Mouse (Mus musculus) gastrocnemius, adult 2 months (tissue): ENCODE results near the gene Pdzd2. TPM values are rescaled to one million over a fixed set of nuclear protein-coding genes. Genes with fewer than 3 reads are reported as not detected.

Experiments used
- DNase-seq: peaks from one replicate; pipeline ENCODE4 v3.0.0; 2022
- H3K27ac ChIP-seq: fragments of 200-600 bp; 2 replicates; pipeline ENCODE4 v1.8.1; 2022; ENCODE audit warnings: mild to moderate bottlenecking
- H3K4me3 ChIP-seq: fragments of 200-600 bp; 2 replicates; pipeline ENCODE4 v1.8.1; 2022; ENCODE audit warnings: mild to moderate bottlenecking, moderate library complexity
- CTCF ChIP-seq: fragments of 200-600 bp; IDR thresholded peaks from 2 replicates; pipeline ENCODE4 v1.8.1; 2022; ENCODE audit warnings: antibody characterized with exemption, mild to moderate bottlenecking, moderate library complexity
- intact Hi-C: fragments of 180-260 bp; cut with DNase I; formaldehyde crosslinking; loops from one replicate; pipeline ENCODE4 v1.15.1; 2025
- total RNA-seq, 2 experiments: library from RNA; stranded (reverse); gene quantifications; 2 replicates each; pipeline ENCODE4 v1.2.3; 2021

Gene Pdzd2
- total RNA-seq, 2 experiments from 2014 or later, result 17.0 to 23.8 TPM

DNA sequence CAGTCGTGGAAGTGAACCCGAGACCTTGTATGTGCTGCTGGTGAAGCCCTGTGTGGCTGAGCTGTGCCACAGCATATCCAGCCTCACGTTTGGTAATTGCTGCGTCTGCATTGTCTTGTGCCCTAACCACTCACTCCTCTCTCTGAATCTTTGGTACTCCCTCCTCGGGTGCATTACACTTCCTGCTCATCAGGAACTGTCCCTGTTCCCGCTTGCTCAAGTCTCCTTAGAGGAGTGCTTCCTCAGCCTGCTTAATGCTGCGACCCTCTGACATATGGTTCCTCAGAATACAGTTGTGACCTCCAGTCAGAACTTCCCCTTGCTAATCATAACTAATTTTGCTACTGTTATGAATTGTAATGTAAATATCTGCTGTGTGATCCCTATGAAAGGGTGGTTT lies 383.8 kb downstream of the Pdzd2 start:
- DNase-seq, result no peak
- no peak for TF ChIP-seq CTCF
- H3K27ac ChIP-seq, result no peak overlapping the region
- intact Hi-C loops, result no loop called here
- H3K4me3 ChIP-seq, result no peak overlapping the region

DNA sequence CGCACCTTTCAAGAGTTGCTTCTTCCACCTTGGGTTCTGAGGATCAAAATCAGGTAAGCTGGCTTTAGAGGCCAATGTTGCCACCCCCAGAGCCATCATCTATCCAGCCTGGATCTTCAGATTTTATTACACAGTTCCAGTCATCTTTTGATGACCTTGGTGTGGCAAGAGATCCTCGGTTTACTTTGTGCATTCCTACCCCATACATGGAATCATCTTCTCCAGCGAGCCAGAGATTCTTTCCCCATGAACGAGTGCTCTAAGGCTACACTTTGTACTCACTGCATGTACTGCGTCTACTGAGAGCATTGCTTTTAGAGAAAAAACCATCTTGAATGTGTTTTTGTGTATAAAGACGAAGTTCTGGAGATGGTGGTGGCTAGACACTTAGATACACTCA lies 384.5 kb downstream of the Pdzd2 start:
- DNase-seq, result no peak
- intact Hi-C loops, result no loop called here
- Histone ChIP-seq H3K4me3 (no peak overlapping the region), H3K27ac (no peak overlapping the region)
- no peak for TF ChIP-seq CTCF

DNA sequence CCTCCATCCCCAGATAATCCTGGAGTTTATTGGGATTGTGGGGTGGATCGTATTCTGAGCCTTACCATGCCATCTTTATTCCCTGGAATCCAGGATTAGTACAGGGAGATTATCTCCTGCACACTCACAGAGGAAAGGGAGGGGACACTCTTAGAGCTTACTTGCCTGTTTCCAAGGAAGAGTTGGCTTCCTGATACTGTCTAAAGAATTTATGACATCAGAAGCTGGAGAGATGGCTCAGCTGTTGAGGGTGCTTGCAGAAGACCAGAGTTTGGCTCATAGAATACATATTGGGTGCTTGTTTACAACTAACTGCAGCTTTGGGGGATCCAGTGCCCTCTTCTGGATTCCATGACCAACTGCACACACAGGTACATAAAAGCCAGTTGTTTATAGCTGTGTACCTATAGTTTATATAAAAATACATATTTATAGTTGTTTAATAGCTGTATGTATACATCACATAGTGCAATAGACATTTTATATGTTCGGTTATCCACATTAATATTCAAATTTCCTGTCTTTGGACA lies 385.4 kb downstream of the Pdzd2 start:
- intact Hi-C loops, result no loop called here
- H3K27ac ChIP-seq, result no peak overlapping the region
- TF ChIP-seq CTCF, result peak; percentile 20; the same call in 1 of the 2 replicates
- DNase-seq, result no peak
- H3K4me3 ChIP-seq, result no peak overlapping the region

DNA sequence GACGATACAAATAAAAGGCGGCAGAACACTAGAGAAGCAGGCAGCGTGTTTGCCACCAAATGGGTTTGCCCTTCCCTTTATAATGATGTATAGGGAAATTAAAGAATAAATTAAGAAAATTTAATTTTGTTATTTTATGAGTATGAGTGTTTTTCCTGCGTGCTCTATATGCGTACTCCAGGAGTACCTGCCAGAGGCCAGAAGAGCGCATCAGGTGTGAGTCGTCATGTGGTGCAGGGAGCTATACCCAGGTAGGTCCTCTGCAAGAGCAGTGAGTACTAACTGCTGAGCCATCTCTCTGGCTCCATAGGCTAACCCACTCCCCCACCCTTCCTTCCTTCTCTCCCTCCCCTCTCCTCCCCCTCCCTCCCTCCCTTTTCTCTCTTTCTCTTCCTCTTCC lies 388.3 kb downstream of the Pdzd2 start:
- intact Hi-C loops, result no loop called here
- H3K27ac ChIP-seq, result no peak overlapping the region
- no peak overlapping the region for H3K4me3 ChIP-seq
- DNase-seq, result no peak
- no peak for TF ChIP-seq CTCF

DNA sequence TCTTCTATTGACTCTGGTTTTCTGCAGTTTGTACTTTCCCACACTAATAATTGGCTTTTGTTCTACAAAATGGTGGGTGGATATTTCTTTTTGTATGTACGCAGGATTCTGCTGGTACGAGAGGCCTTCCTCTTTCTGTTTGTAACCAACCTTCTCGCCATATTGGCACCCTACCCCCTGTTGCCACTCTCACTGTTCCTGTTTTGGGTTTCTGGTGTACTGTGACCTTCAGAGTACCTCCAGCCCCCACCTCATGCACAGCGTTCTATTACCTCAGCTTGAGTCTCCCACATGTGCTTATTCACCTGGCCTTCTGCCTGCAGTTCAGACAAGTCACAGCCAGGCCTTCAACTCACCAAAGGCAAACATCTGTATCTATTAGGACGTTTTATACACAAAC lies 389.9 kb downstream of the Pdzd2 start:
- no peak for DNase-seq
- intact Hi-C loops, result no loop called here
- no peak overlapping the region for H3K4me3 ChIP-seq
- no peak for TF ChIP-seq CTCF
- no peak overlapping the region for H3K27ac ChIP-seq

DNA sequence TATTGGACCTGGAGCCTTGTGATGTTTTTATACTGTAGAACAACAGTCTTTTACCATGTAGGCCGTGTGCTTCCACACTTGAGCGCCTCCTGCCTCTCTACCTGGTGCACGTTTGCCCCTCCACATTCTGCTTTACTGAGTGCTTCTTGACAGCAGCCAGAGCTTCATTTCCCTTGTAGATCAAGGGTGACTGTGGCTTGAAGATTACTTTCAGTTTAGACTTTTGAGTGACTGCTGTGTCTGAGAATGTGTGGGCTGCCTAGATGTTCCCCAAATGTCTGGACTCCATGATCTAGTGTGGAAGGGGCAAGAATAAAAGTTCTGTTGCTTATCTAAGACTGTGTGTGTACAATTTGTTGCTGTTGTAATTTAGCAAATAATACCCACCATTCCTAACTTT lies 390.8 kb downstream of the Pdzd2 start:
- no peak for TF ChIP-seq CTCF
- intact Hi-C loops, result no loop called here
- Histone ChIP-seq H3K4me3 (no peak overlapping the region), H3K27ac (no peak overlapping the region)
- no peak for DNase-seq

DNA sequence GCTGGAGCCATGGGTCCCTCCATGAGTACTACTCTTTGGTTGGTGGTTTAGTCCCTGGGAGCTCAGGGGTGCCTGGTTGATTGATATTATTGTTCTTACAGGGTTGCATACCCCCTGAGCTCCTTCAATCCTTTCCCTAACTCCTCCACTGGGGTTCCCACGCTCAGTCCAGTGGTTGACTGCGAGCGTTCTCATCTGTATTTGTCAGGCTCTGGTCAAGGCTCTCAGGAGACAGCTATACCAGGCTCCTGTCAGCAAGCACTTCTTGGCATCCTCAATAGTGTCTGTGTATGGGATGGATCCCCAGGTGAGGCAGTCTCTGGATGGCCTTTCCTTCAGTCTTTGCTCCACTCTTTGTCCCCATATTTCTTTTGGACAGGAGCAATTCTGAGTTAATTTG lies 392.8 kb downstream of the Pdzd2 start:
- no peak for TF ChIP-seq CTCF
- intact Hi-C loops, result no loop called here
- H3K4me3 ChIP-seq, result no peak overlapping the region
- no peak for DNase-seq
- no peak overlapping the region for H3K27ac ChIP-seq

DNA sequence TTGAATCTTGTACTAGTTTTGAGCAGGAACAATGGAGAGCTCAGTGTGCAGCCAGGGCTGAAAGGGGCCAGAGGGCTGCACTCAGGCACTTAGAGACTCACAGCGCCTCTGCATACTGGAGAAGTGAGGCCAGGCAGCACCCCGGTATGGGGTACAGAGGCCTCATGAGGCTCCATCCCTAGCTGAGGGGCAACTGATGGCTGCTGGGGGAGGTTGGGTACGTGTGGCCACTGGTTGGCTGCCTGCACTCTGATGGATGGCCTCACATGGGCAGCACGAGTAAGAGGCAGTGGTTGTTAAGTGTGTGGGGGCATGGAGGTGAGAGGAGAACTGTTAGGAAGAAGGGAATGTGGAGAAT lies 398.3 kb downstream of the Pdzd2 start:
- intact Hi-C loops, result no loop called here
- H3K4me3 ChIP-seq, result no peak overlapping the region
- peak overlapping the region; percentile 50 for H3K27ac ChIP-seq
- no peak for DNase-seq
- no peak for TF ChIP-seq CTCF

DNA sequence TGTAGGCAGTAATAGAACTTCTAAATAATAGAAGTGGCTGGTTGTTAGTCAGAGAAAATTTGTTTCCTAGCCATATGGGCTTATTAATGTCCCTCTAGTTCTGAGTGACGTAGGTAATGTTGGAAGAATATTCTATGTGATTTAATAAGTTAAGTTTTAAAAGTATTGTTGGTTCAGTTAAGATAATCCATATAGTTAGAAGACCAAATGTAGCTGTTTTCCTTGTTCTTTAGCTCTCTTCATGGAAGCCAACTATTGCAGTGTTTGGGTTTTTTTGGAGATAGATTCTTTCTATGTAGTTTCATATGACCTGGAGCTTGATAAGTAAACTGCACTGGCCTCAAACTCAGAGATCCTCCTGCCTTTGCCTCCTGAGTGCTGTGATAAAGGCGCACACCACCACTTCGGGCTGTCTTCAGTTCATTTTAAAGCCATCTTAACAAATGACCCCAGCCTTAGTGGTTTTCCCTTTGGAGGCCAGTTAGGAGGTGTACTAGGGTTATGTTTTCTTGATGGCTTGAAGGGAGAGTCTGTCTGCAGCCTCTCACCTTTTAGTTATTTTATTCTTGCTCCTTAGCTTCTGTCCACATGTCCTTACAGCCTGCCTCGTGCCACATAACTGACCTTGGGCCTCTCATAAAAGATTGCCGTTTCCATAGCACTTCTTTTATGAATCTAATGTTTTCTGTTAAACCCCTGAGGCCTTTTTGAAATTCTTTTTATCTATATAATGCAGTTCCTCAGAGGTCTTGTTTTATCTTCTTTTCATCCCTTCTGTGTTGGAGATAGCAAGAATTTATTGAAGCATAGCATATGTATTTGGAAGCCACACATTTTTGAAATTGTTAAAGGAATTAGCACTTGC lies 399.0 kb downstream of the Pdzd2 start:
- H3K27ac ChIP-seq, result peak overlapping the region; percentile 50; the same call in 1 of the 2 replicates
- no peak overlapping the region for H3K4me3 ChIP-seq

DNA sequence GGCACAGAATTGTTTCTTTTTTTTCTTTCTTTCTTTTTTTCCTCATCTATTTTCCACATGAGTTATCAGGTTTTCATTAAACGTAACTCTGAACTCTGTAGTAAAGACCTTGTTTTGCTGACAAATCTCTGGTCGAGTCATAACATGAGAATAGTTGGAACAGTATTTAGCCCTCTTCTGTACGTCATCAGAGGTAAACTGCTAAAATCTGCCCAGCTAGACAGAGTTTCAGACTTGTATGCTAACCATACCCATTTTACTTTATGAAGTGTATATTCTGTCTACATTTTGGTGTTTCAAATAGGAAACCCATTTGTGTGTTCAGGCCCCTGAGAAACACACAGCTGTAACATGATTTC lies 402.0 kb downstream of the Pdzd2 start:
- no peak for TF ChIP-seq CTCF
- H3K4me3 ChIP-seq, result no peak overlapping the region
- no peak overlapping the region for H3K27ac ChIP-seq
- intact Hi-C loops, result no loop called here
- no peak for DNase-seq

More for the DNA sequence above, 399.0 kb downstream of the Pdzd2 start:
- TF ChIP-seq CTCF, result no peak
- no peak for DNase-seq
- intact Hi-C loops, result no loop called here

DNA sequence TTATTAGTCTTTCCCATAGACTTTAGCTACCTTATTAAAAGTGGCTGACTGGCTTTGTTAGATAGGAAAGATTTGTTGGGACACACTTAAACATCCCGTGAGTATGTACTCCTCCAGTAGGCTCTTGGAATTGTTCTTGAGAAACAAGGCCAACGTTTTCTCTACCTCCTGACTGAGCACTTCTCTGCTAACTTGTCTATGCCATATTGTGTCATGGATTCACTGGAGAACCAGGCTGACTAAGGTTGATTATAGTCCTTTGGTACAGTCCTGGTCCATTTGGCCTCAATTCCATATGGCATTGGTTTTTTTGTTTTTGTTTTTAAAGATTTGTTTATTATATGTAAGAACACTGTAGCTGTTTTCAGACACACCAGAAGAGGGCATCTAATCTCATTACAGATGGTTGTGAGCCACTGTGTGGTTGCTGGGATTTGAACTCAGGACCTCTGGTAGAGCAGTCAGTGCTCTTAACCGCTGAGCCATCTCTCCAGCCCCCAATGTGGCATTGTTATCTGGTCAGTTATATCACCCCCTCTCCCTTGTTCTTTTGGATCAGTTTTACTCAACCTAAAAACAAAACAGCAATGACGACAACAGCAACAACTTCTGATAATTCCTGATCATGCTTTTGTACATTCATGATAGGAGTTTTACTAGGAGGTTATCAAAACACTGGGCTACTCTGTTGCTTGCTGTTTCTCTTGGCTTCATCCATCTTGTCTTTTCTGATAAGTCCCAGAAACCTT lies 402.5 kb downstream of the Pdzd2 start:
- H3K27ac ChIP-seq, result no peak overlapping the region
- H3K4me3 ChIP-seq, result no peak overlapping the region
- no peak for TF ChIP-seq CTCF
- no peak for DNase-seq
- intact Hi-C loops, result no loop called here

DNA sequence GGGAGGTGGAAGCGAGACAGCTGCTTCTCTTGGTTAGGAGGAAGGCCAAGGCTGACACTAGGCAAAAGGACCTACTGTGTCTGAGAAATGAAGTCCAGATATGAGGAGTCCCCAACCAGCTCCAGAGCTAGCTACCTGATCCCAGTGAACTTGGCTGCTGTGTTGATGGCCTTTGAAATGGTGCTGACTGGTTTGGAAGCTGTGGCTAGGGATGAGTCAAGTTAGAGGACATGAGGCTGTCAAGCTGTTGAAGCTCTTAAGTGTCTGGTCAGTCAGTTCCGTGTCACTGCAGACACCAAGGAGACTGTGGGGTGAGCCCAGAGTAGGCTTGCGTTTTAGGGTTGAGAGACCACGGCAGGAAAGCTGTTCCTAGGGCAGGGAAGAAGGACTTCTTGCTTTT lies 405.3 kb downstream of the Pdzd2 start:
- Histone ChIP-seq H3K4me3 (no peak overlapping the region), H3K27ac (peak overlapping the region; percentile 78)
- peak; percentile 49 for DNase-seq
- no peak for TF ChIP-seq CTCF
- intact Hi-C loops, result no loop called here

DNA sequence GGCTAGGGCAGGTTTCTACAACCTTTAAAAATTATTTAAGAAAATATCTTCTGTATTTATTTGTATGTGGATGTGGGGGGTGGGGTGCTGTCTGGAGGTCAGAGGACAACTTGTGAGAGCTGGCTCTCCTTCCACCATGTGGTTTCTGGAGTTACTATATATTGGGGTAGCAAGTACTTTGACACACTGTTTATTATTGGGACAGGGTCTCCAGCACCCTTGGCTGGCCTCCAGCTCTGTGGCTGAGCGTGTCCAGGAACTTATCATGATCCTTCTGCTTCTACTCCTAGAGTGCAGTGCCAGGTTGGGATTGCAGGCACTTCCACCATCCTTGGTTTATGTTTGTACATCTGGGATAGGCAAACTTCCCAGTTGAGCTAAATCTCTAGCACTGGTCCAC lies 408.4 kb downstream of the Pdzd2 start:
- Histone ChIP-seq H3K4me3 (no peak overlapping the region), H3K27ac (peak overlapping the region; percentile 44)
- intact Hi-C loops, result no loop called here
- no peak for TF ChIP-seq CTCF
- DNase-seq, result no peak
